Mouse (Mus musculus) hindbrain, embryonic 16.5 days (tissue): ENCODE data around the gene Syt1. TPM values are rescaled to one million over a fixed set of nuclear protein-coding genes. Genes with fewer than 3 reads are reported as not detected.

Source experiments
- ATAC-seq: fragments of 200-750 bp; cut with Nextera tagmentation; 2 replicates; pipeline ENCODE4 v1.8.0; 2017; ENCODE audit warnings: moderate TSS enrichment, moderate library complexity
- H3K27ac ChIP-seq: fragments of 300-500 bp; sonication (generic); 2 replicates; pipeline ENCODE4 v1.5.1; 2014; ENCODE audit warnings: low read depth, mild to moderate bottlenecking, control low read depth, low read length, moderate library complexity
- H3K27me3 ChIP-seq: fragments of 300-500 bp; sonication (generic); replicated peaks from 2 replicates; pipeline ENCODE4 v1.6.1; 2014; ENCODE audit warnings: low read length; ENCODE audit not compliant: control insufficient read depth, insufficient read depth
- H3K36me3 ChIP-seq: fragments of 300-500 bp; sonication (generic); 2 replicates; pipeline ENCODE4 v1.6.1; 2014; ENCODE audit warnings: mild to moderate bottlenecking, low read length, moderate library complexity, mixed read lengths; ENCODE audit not compliant: control insufficient read depth, insufficient read depth
- H3K4me1 ChIP-seq: fragments of 300-500 bp; sonication (generic); 2 replicates; pipeline ENCODE4 v1.6.1; 2014; ENCODE audit warnings: low read depth, low read length; ENCODE audit not compliant: control insufficient read depth, insufficient read depth
- H3K4me2 ChIP-seq: fragments of 300-500 bp; sonication (generic); 2 replicates; pipeline ENCODE4 v1.6.1; 2014; ENCODE audit warnings: mild to moderate bottlenecking, low read length, control low read depth, moderate library complexity
- H3K4me3 ChIP-seq: fragments of 300-500 bp; sonication (generic); 2 replicates; pipeline ENCODE4 v1.5.1; 2014; ENCODE audit warnings: mild to moderate bottlenecking, low read length, control low read depth, moderate library complexity
- H3K9ac ChIP-seq: fragments of 300-500 bp; sonication (generic); 2 replicates; pipeline ENCODE4 v1.6.1; 2014; ENCODE audit warnings: low read depth, mild to moderate bottlenecking, control low read depth, low read length, moderate library complexity
- H3K9me3 ChIP-seq: fragments of 300-500 bp; sonication (generic); 2 replicates; pipeline ENCODE4 v1.6.1; 2014; ENCODE audit warnings: mild to moderate bottlenecking, low read length, moderate library complexity; ENCODE audit not compliant: control insufficient read depth
- WGBS: fragments of 180-500 bp; shearing (Covaris S2); extraction: QIAGEN DNeasy Blood & Tissue Kit; methylation state at CpG from one replicate; pipeline ENCODE4 v1.1.7; 2014; 5-methylcytosine and 5-hydroxymethylcytosine counted together
- polyA plus RNA-seq: library from polyadenylated mRNA; unstranded; fragments of >200 nt; fragmentation: Nextera tagmentation; extraction: Ambion mirVana; gene quantifications from 2 replicates; pipeline ENCODE4 v1.2.1, GENCODE M21; 2015

Gene Syt1
- polyA plus RNA-seq, 1 experiment from 2014 or later = 149 TPM

- Histone ChIP-seq H3K27me3 (no peaks in the 10 kb centered on the region), H3K36me3 (no peaks in the 10 kb centered on the region), H3K9ac (no peak overlapping the region), H3K27ac (no peak overlapping the region), H3K4me1 (no peaks in the 10 kb centered on the region), H3K4me2 (no peak overlapping the region), H3K4me3 (no peak overlapping the region), H3K9me3 (no peaks in the 10 kb centered on the region)
- WGBS = 57% methylated on average over 4 of the region's 4 CpGs
- ATAC-seq = no peak
These were observed 140.2 kb downstream of the Syt1 start for GRCm38 (mm10) chr10:108870586-108870985.

GRCm38 (mm10) chr10:108868136-108868535, 142.6 kb downstream of the Syt1 start:
- Histone ChIP-seq H3K4me3 (no peak overlapping the region), H3K36me3 (no peaks in the 10 kb centered on the region), H3K9ac (no peak overlapping the region), H3K27ac (no peak overlapping the region), H3K27me3 (no peaks in the 10 kb centered on the region), H3K9me3 (no peaks in the 10 kb centered on the region), H3K4me1 (no peaks in the 10 kb centered on the region), H3K4me2 (no peak overlapping the region)
- ATAC-seq = no peak
- WGBS = 90% methylated on average over 4 of the region's 4 CpGs

GRCm38 (mm10) chr10:108867202-108867601, 143.6 kb downstream of the Syt1 start:
- H3K4me1 ChIP-seq = no peaks in the 10 kb centered on the region
- no peak overlapping the region for H3K27ac ChIP-seq
- ATAC-seq = no peak
- WGBS = 59% methylated on average over 6 of the region's 6 CpGs
- no peak overlapping the region for H3K4me2 ChIP-seq
- H3K9ac ChIP-seq = no peak overlapping the region
- no peaks in the 10 kb centered on the region for H3K36me3 ChIP-seq
- no peaks in the 10 kb centered on the region for H3K9me3 ChIP-seq
- H3K4me3 ChIP-seq = no peak overlapping the region
- H3K27me3 ChIP-seq = no peaks in the 10 kb centered on the region

DNA sequence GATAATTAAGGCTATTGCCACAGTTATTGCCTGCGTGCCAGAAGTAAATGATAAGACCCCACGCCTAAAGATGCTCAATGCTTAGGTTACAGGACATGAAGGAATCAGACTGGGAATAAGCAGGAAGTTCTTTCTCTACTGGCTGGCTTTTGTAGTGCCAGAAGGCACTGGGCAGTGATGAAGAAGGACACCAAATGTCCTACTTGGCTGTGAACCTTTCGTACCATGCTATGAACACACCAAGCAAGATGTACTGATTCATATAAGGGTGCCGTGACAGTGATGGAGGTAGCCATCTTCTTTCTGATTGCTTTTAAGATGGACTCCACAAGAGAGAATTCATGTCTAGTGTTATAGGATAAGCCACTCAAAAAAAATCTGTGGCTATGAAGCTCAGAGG, 145.2 kb downstream of the Syt1 start:
- Histone ChIP-seq H3K4me3 (no peak overlapping the region), H3K9me3 (no peaks in the 10 kb centered on the region), H3K9ac (no peak overlapping the region), H3K4me2 (no peak overlapping the region), H3K27ac (no peak overlapping the region), H3K36me3 (no peaks in the 10 kb centered on the region), H3K27me3 (no peaks in the 10 kb centered on the region), H3K4me1 (no peaks in the 10 kb centered on the region)
- no peak for ATAC-seq
- 95% methylated on average over 4 of the region's 4 CpGs for WGBS

DNA sequence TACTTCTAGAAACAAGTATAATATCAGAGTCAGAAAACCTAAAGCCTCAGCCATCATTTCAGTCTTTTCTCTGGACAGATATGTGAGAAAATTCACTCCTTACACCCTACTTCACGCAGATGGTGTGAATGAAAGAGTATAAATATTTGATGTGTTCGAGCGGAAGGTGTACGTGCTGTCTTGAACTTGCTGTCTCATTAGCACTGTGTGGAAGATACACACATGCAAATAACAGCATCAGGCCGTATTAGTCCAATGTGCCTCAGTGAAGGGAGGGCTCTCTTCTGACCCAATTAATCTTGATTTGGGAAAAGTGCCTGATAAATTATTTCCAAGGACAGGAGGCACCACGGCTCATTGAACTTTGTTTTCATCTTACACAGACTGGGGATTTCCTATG, 154.8 kb downstream of the Syt1 start:
- H3K36me3 ChIP-seq = no peaks in the 10 kb centered on the region
- H3K27ac ChIP-seq = no peak overlapping the region
- ATAC-seq = no peak
- no peak overlapping the region for H3K4me3 ChIP-seq
- no peaks in the 10 kb centered on the region for H3K9me3 ChIP-seq
- H3K4me1 ChIP-seq = no peaks in the 10 kb centered on the region
- H3K9ac ChIP-seq = no peak overlapping the region
- H3K27me3 ChIP-seq = no peaks in the 10 kb centered on the region
- H3K4me2 ChIP-seq = no peak overlapping the region
- WGBS = 76% methylated on average over 6 of the region's 6 CpGs

DNA sequence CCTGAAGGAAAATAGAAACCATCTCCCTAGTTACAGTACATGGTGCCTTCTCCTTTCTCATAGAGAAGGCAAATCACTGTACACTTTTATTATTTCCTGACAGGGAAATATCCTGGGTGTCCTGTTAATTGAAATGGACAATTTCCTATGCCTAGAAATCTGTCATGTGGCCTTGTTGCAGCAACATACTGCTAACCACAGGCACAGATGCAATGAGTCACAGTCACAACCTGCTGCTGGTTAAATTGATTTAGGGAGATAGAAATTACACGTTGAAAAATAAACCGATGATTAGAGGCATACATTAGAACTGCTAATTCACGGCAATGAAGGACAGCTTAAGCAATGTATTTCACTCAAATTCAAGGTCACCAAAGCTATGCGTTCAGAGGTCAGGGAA, 158.0 kb downstream of the Syt1 start:
- no peak overlapping the region for H3K4me3 ChIP-seq
- H3K4me2 ChIP-seq = no peak overlapping the region
- no peak for ATAC-seq
- H3K36me3 ChIP-seq = no peaks in the 10 kb centered on the region
- H3K27me3 ChIP-seq = no peaks in the 10 kb centered on the region
- no peaks in the 10 kb centered on the region for H3K4me1 ChIP-seq
- H3K27ac ChIP-seq = no peak overlapping the region
- no peak overlapping the region for H3K9ac ChIP-seq
- WGBS = 78% methylated on average over 4 of the region's 4 CpGs
- H3K9me3 ChIP-seq = no peaks in the 10 kb centered on the region

GRCm38 (mm10) chr10:108837434-108837833, 173.3 kb downstream of the Syt1 start:
- 90% methylated on average over 1 of the region's 1 CpGs for WGBS
- no peak overlapping the region for H3K4me2 ChIP-seq
- H3K36me3 ChIP-seq = no peaks in the 10 kb centered on the region
- H3K9me3 ChIP-seq = no peaks in the 10 kb centered on the region
- no peaks in the 10 kb centered on the region for H3K27me3 ChIP-seq
- ATAC-seq = no peak
- H3K4me1 ChIP-seq = no peaks in the 10 kb centered on the region
- H3K4me3 ChIP-seq = no peak overlapping the region
- H3K27ac ChIP-seq = no peak overlapping the region
- H3K9ac ChIP-seq = no peak overlapping the region

DNA sequence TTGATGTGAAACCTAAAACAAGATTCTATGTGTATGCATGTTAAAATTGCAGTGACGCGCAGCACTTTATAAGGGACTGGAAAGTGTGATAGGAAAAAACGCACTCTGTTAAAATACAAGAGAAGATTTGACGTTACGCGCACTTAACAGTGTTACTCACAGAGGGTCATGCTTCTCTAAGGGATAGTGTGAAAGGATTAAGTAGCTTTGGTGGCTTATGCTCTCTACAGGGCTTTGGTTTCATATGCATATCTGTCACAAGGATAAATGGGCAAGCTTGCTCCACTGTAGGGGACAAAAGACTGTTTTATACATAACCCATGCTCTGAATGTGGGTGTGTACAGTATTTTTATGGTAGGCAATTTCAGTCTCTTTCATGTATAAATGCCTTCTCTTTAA, 178.5 kb downstream of the Syt1 start:
- Histone ChIP-seq H3K27ac (no peak overlapping the region), H3K9ac (no peak overlapping the region), H3K4me3 (no peak overlapping the region), H3K27me3 (no peaks in the 10 kb centered on the region), H3K4me2 (peak overlapping the region; percentile 21), H3K4me1 (no peaks in the 10 kb centered on the region), H3K36me3 (no peaks in the 10 kb centered on the region), H3K9me3 (no peaks in the 10 kb centered on the region)
- WGBS = 63% methylated on average over 6 of the region's 6 CpGs
- ATAC-seq = peak; percentile 59; the same call in 1 of the 2 replicates

DNA sequence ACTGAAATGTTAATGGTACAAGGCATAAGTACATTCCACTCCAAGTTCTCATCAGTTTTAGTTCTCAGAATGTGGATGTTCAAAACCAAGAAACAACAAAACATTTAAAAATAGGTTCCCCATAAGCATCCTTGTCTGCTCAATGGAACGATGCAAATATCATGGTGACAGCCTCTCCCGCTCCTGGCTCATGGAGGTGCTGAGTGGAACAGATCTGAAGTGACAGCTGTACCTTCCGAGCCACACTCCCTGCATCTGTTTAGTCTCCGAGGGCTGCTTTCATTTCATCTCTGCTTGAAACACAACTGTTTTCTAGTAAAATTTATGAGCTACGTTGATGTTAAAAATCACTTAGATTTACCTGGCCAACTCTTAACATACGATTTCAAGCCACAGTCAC, 179.0 kb downstream of the Syt1 start:
- WGBS = 64% methylated on average over 6 of the region's 6 CpGs

GRCm38 (mm10) chr10:108822273-108822672, 188.5 kb downstream of the Syt1 start:
- no peak overlapping the region for H3K4me2 ChIP-seq
- H3K27ac ChIP-seq = no peak overlapping the region
- H3K36me3 ChIP-seq = no peaks in the 10 kb centered on the region
- H3K27me3 ChIP-seq = no peaks in the 10 kb centered on the region
- WGBS = 67% methylated on average over 6 of the region's 6 CpGs
- no peak overlapping the region for H3K4me3 ChIP-seq
- H3K9me3 ChIP-seq = no peaks in the 10 kb centered on the region
- 0 out of 2 replicates have a peak, but pooled peaks have one; percentile 24 for ATAC-seq
- H3K4me1 ChIP-seq = no peaks in the 10 kb centered on the region
- H3K9ac ChIP-seq = no peak overlapping the region

More for the DNA sequence above, 179.0 kb downstream of the Syt1 start:
- no peak overlapping the region for H3K4me3 ChIP-seq
- H3K36me3 ChIP-seq = no peaks in the 10 kb centered on the region
- H3K9ac ChIP-seq = no peak overlapping the region
- peak; percentile 80 for ATAC-seq
- peak overlapping the region; percentile 21 for H3K4me2 ChIP-seq
- H3K9me3 ChIP-seq = no peaks in the 10 kb centered on the region
- H3K27ac ChIP-seq = no peak overlapping the region
- H3K27me3 ChIP-seq = no peaks in the 10 kb centered on the region
- H3K4me1 ChIP-seq = no peaks in the 10 kb centered on the region
